Comparison of ENCODE assay signal across 8 mouse cellular contexts in genomic region chr9:105053147-105053557, GRCm38 (mm10). TPM values are rescaled to one million over a fixed set of nuclear protein-coding genes. Genes with fewer than 3 reads are reported as not detected.
A peak's percentile ranks its signal among the peaks of the same experiment; 100 is the strongest.
DNase-seq lines count a peak whose midpoint lies in the region; ATAC-seq lines count a peak whose summit lies in the region.

Mrpl3 (plus strand) TSS chr9:105053239.

- H3K4me3 ChIP-seq in megakaryocyte, embryonic 14.5 days (replicated peaks): peak within 1 kb of the TSS; percentile 94

- H3K4me1 ChIP-seq in megakaryocyte, embryonic 14.5 days: peaks cover 22% of the 10 kb centered on the region

- peaks cover 3% of the 10 kb centered on the region for H3K27me3 ChIP-seq in megakaryocyte, embryonic 14.5 days (replicated peaks)

- DNase-seq in ZHBTc4 (ENCODE audit: low read depth, low spot score): peak; percentile 89
- DNase-seq in gastrocnemius, adult 8-10 months (ENCODE audit: low spot score in 2 of 2): peak; percentile 74 to 78
- DNase-seq in hindlimb bud, embryonic 11.5 days (ENCODE audit: extremely low spot score, low read depth, low spot score): peak; percentile 72
- peak; percentile 41 to 89 for DNase-seq in left cerebral cortex, adult 8-10 months (ENCODE audit: low spot score in 2 of 2)
- DNase-seq in right cerebral cortex, postnatal 10 days (ENCODE audit: low spot score in 2 of 2): peak; percentile 86 to 89
- peak; percentile 85 for DNase-seq in urinary bladder, postnatal 25 days (ENCODE audit: low spot score)

- peaks cover 35% of the 10 kb centered on the region for H3K36me3 ChIP-seq in megakaryocyte, embryonic 14.5 days (replicated peaks; ENCODE audit: low read length)

- ATAC-seq in common myeloid progenitor, adult 5-6 weeks (replicated peaks; ENCODE audit: low read depth, poor library complexity, severe bottlenecking): peak; percentile 95

- no peaks in the 10 kb centered on the region for H3K9me3 ChIP-seq in megakaryocyte, embryonic 14.5 days

RNA-seq across cellular contexts. Expression of gene Mrpl3, which starts in this region (rescaled TPM):
- total RNA-seq in common myeloid progenitor, adult 5-6 weeks (2017): 90.5 and 128 TPM in 2 replicates
- 10 to 100 TPM; 65.9 to 76.9 (median 73.6) TPM for total RNA-seq in gastrocnemius, adult 8-10 months (2022)
- total RNA-seq in left cerebral cortex, adult 8-10 months (2022): 100 to 1,000 TPM in 1 of 4 experiments, 10 to 100 TPM in 3; 84.8 to 103 (median 89.2) TPM
- polyA plus RNA-seq in megakaryocyte, embryonic 14.5 days (2012; ENCODE audit: insufficient read depth, low replicate concordance): 8.0 and 16.2 TPM in 2 replicates

Comparison
In these comparisons a context has a peak if more than half of its experiments do, and no peak if none do; other contexts are left out.
1. Peak in every context shown above with its lines: DNase-seq, ATAC-seq and H3K4me3 ChIP-seq.